Mouse (Mus musculus) liver, adult 2 months (tissue): ENCODE data around the gene Unk.

Experiments used
- CTCF ChIP-seq: fragments of 200-500 bp; IDR thresholded peaks from 2 replicates; pipeline ENCODE4 v1.5.1; 2011; ENCODE audit warnings: low read depth, low read length, control low read depth
- POLR2A ChIP-seq: fragments of 200-500 bp; IDR thresholded peaks from 2 replicates; pipeline ENCODE4 v1.6.1; 2011; ENCODE audit warnings: low read length, control low read depth; ENCODE audit not compliant: insufficient read depth; ENCODE audit errors: extremely low read depth

DNA sequence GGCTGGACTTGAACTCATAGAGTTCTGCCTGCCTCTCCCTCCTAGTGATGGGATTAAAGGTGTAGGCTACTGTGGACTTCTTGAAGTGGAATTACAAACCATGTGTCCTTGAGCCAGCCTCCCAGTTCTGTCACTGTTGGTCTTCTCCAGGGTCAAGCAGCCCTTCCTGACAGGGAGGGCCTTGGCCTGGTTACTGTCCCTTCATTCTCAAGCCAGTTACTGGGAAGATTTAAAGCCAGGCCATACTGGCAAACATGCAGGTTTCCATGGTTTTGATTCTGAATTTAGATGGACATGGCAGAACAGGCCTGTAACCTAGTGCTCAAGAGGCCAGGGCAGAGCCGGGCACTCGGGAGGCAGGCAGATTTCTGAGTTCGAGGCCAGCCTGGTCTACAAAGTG lies 34.9 kb upstream of the Unk start:
- TF ChIP-seq POLR2A (no peak), CTCF (no peak)
